Comparison of ENCODE assay signal across 13 mouse cellular contexts in genomic region chr4:126647996-126648910, GRCm38 (mm10). TPM values are rescaled to one million over a fixed set of nuclear protein-coding genes. Genes with fewer than 3 reads are reported as not detected.
A peak's percentile ranks its signal among the peaks of the same experiment; 100 is the strongest.
DNase-seq lines count a peak whose midpoint lies in the region; ATAC-seq lines count a peak whose summit lies in the region.
"Had no signal": no experiment of that assay in that cellular context is flagged by ENCODE, and none has a peak within 500 bp of the region (broad histone marks: within the 10 kb centered on the region; RNA-seq: fewer than 3 reads in every experiment).

No protein-coding gene starts in this region.

- 0 out of 2 replicates have a peak, but pooled peaks cover 1% of the 10 kb centered on the region for H3K27me3 ChIP-seq in neural tube, embryonic 13.5 days
- H3K27me3 ChIP-seq: neural tube, embryonic 12.5 days had no signal

- H3K4me3 ChIP-seq in neural tube, embryonic 13.5 days, result no peak overlapping the region
- H3K4me3 ChIP-seq: neural tube, embryonic 12.5 days had no signal

- peak; percentile 68; the same call in 1 of the 2 replicates for ATAC-seq in neural tube, embryonic 13.5 days (ENCODE audit: low read depth)

- no peak overlapping the region for H3K9ac ChIP-seq in neural tube, embryonic 13.5 days
- H3K9ac ChIP-seq: neural tube, embryonic 12.5 days had no signal

- H3K4me2 ChIP-seq in neural tube, embryonic 13.5 days, result peak overlapping the region; percentile 31
- H3K4me2 ChIP-seq: liver, embryonic 11.5 days; neural tube, embryonic 12.5 days had no signal

- peak overlapping the region; percentile 66 for H3K27ac ChIP-seq in neural tube, embryonic 13.5 days (replicated peaks)
- H3K27ac ChIP-seq: macrophage; neural tube, embryonic 12.5 days had no signal

- H3K9me3 ChIP-seq in neural tube, embryonic 13.5 days, result no peaks in the 10 kb centered on the region
- H3K9me3 ChIP-seq: neural tube, embryonic 12.5 days had no signal

- WGBS in neural tube, embryonic 13.5 days, result 31% methylated on average over 24 of the region's 24 CpGs

- peak; percentile 11 for DNase-seq in cerebellum, adult 8-10 months
- DNase-seq in cerebellum, adult 11 months, result no peak
- no peak for DNase-seq in neural tube, embryonic 10.5 days (ENCODE audit: extremely low spot score, low spot score)
- peak; percentile 7 to 49 for DNase-seq in kidney, adult 8-10 months
- DNase-seq in retina, embryonic 14.5 days (ENCODE audit: low spot score), result peak; percentile 68
- DNase-seq in frontal cortex, adult 2 months (ENCODE audit: extremely low spot score in 1 of 2, low spot score in 1 of 2), result no peak
- DNase-seq in urinary bladder, postnatal 25 days (ENCODE audit: low spot score), result no peak
- DNase-seq: adrenal gland, adult 8-10 months; heart, postnatal 4 days had no signal

- H3K4me1 ChIP-seq in neural tube, embryonic 13.5 days (replicated peaks), result peaks cover 18% of the 10 kb centered on the region

- H3K36me3 ChIP-seq in neural tube, embryonic 13.5 days, result no peaks in the 10 kb centered on the region
- H3K36me3 ChIP-seq: neural tube, embryonic 12.5 days had no signal

RNA-seq across cellular contexts. Expression of gene Psmb2, which starts 29.2 kb away (rescaled TPM):
- 464 and 490 TPM in 2 replicates for polyA plus RNA-seq in neural tube, embryonic 13.5 days (2015; fragmentation: Nextera tagmentation; extraction: Ambion mirVana)
- polyA plus RNA-seq in frontal cortex, adult 2 months (2012; rRNA removed), result 171 and 176 TPM in 2 replicates

RNA-seq across cellular contexts. Expression of gene 5730409E04Rik, which starts 38.6 kb away (rescaled TPM):
- 7.2 and 7.6 TPM in 2 replicates for polyA plus RNA-seq in neural tube, embryonic 13.5 days (2015; fragmentation: Nextera tagmentation; extraction: Ambion mirVana)
- 50.9 and 53.0 TPM in 2 replicates for polyA plus RNA-seq in frontal cortex, adult 2 months (2012; rRNA removed)

Comparison
In these comparisons a context has a peak if more than half of its experiments do, and no peak if none do; other contexts are left out.
1. DNase-seq: peak in cerebellum, adult 8-10 months (single experiment), kidney, adult 8-10 months (2 of 2) and retina, embryonic 14.5 days (single experiment); none in cerebellum, adult 11 months (single experiment), neural tube, embryonic 10.5 days (single experiment), frontal cortex, adult 2 months (0 of 2) and urinary bladder, postnatal 25 days (single experiment).